Mouse (Mus musculus): Measurements from ENCODE around the gene Spp2.

Gene Spp2

DNA sequence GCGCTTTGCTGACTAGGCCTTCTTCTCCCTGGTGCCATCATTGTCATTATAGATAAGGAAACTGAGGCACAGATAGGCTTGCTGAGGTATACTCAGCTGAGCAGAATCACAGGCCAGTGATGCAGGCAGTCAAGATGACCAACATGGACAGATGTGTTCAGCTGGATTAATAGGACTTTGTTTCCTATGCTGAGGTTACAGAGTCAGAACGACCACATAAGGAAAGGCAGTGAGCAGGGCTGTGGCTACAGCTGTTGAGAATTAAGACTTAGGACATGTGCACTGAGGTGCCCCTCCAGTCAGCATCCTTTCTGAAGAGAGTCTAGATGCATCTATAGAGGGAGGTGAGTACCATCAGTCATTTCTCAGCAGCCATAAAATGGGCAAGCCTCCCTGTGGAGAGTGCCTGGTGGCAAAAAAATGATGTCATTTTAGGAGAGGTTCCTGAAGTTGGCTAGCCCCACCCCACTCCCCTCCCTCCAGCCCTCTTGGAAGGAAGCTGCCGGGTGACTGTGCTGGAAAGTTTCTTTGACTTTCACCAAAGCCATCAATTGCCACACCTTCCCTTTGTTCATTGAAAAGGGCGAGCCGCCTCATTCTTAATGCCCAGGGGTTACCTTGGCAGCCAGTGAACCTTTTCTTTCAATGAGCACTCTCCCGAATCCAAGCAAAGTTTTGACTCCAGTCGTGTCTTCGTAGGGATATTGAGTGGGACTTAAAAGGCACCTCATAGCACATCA lies 59.7 kb downstream of the Spp2 start:
- peak; percentile 89 for DNase-seq (ENCODE audit: low read depth, low spot score)

DNA sequence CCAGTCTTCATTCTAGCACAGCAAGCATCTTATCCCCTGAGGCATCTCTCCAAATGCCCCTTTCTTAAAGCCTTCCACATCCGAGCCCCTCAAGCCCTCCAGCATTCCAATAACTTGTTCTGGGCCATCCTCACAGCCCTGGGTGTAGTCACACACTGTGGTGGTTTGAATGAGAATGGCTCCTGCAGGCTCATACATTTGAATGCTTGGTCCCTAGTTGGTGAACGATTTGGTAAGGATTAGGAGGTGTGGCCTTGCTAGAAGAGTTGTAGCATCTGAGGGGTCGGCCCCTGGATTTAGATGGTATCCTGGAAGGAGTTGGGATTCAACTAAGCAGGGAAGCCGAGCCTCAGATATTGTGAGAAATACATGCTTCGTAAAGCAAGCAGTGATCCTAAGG lies 61.1 kb downstream of the Spp2 start:
- peak; percentile 80 for DNase-seq (ENCODE audit: low read depth, low spot score)

DNA sequence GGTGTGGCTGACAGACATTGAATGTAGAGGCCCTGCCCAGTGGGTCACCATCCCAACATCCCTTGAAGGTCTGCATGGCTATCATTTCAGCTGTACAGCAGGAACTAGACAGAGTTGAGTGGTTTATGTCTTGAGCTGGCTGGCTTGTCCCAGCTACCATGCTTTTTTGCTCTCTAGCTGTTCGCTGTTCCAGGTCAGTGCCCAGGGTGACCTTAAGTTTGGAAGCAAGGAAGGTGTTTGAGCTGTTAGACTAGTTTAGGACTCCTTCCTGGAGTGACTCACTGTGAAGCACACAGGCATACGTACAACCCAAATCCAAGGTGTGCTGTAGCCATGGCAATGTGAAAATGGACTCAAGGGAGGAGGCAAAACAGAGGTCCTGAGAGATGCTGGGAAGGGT lies 61.6 kb downstream of the Spp2 start:
- DNase-seq (ENCODE audit: low read depth, low spot score), result no peak

DNA sequence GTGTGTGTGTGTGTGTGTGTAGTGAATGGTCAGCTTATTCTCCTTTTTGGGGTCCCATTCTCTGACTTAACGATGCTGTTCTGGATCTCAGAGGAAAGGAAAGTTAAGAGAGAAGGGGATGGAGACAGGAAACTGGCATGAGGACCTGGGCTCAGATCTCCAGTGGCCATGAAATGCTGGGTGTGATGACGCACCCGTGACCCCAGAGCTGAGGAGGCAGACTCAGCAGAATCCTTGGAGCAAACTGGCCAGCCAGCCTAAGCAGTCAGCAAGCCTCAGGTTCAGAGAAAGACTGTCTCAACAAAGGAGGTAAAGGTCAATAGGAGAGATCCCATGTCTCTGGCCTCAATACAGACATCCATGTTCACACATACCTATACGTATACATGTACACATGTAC lies 63.0 kb downstream of the Spp2 start:
- no peak for DNase-seq (ENCODE audit: low read depth, low spot score)

DNA sequence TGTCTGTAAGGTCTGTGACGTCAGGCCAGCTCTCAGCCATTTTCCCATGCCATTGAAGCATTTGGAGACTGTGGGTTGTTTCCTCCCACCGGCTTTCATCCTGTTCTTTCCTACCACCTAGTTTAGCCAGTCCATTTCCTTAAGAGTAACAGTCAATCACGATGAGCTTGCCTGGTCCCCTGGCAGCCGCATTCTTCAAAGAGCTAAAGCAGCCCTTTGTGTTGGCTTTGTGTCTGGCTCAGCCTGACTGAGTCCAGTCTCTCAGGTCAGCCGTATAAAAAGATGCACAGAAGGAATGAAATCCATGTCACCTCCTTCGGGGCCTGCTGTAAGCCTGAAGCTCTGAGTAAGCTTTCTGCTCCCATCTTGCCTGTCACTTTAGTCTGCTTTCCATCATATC lies 65.5 kb downstream of the Spp2 start:
- DNase-seq (ENCODE audit: low read depth, low spot score), result no peak

DNA sequence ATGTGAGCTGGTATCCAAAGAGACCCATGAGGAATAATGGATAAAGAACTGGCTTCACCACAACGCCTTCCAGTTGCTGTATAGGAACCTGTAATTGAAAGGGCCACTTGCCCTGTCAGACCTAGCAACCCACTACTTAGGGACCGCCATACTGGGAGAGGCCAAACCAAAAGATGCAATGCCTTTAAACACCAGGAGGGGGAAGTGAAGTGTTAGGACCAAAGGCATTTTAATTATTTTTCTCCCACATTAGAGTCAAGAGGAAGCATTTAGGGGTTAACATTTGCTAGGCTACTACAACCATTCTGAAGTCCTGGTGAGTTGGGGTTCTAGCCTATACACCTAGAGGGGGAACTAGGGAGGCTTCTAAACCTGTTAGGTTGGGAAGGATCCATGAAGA lies 67.1 kb downstream of the Spp2 start:
- peak; percentile 51 for DNase-seq (ENCODE audit: low read depth, low spot score)

DNA sequence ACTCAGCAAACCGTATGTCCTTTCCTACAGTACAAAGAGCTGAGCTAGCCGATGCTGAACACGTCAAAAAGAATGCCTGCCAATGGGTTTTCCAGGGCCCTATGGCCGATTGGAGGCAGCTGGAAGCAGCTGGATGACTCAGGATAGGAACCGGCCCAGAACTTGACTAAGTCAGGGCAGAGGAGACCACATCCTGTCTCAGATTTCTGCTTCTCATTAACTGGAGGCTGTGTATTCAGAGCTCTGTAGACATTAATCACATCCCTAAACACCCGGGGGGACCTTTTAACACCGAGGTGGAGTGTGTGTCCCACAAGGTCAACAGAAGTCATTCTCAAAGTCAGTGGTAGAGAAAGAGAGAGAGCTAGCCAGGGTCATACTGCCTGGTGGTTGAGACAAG lies 67.8 kb downstream of the Spp2 start:
- no peak for DNase-seq (ENCODE audit: low read depth, low spot score)

DNA sequence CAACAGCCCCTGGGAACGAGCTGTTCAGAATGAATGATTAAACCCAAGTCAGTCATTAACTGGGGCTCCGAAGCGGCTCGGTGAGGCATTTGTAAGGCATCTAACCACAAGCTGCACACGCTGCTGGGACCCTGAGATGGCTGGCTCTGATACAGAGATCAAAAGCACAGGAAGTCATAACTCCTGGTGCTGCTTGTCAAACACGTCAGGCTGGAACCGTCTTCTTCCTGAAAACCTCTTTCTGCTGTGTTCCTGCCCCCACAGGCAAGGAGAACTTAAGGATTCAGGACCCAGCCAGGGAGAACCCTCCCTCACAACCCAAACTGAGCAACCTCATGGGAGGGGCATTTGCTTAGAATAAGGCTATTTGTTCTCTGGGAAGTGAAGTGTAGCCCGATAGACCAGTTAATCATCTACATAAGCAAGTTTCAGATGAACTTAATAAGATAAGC lies 68.8 kb downstream of the Spp2 start:
- no peak for DNase-seq (ENCODE audit: low read depth, low spot score)
